Mouse (Mus musculus) liver, embryonic 12.5 days (tissue): ENCODE measurements around the gene Krt27. TPM values are rescaled to one million over a fixed set of nuclear protein-coding genes. Genes with fewer than 3 reads are reported as not detected.

Experiments
- ATAC-seq: fragments of 200-750 bp; cut with Nextera tagmentation; 2 replicates; pipeline ENCODE4 v1.8.0; 2017; ENCODE audit warnings: moderate number of reproducible peaks, mild to moderate bottlenecking, moderate library complexity
- H3K27ac ChIP-seq: fragments of 300-500 bp; sonication (generic); 2 replicates; pipeline ENCODE4 v1.5.1; 2016; ENCODE audit warnings: mild to moderate bottlenecking
- H3K27me3 ChIP-seq: fragments of 300-500 bp; sonication (generic); replicated peaks from 2 replicates; pipeline ENCODE4 v1.6.1; 2016; ENCODE audit warnings: mild to moderate bottlenecking, moderate library complexity
- H3K36me3 ChIP-seq: fragments of 300-500 bp; sonication (generic); 2 replicates; pipeline ENCODE4 v1.6.1; 2016; ENCODE audit warnings: mild to moderate bottlenecking, moderate library complexity
- H3K4me1 ChIP-seq: fragments of 300-500 bp; sonication (generic); 2 replicates; pipeline ENCODE4 v1.6.1; 2016
- H3K4me2 ChIP-seq: fragments of 300-500 bp; sonication (generic); 2 replicates; pipeline ENCODE4 v1.6.1; 2016; ENCODE audit warnings: mild to moderate bottlenecking, moderate library complexity
- H3K4me3 ChIP-seq: fragments of 300-500 bp; sonication (generic); 2 replicates; pipeline ENCODE4 v1.5.1; 2016; ENCODE audit warnings: mild to moderate bottlenecking, moderate library complexity
- H3K9ac ChIP-seq: fragments of 300-500 bp; sonication (generic); 2 replicates; pipeline ENCODE4 v1.6.1; 2016; ENCODE audit warnings: mild to moderate bottlenecking, moderate library complexity
- H3K9me3 ChIP-seq: fragments of 300-500 bp; sonication (generic); replicated peaks from 2 replicates; pipeline ENCODE4 v1.6.1; 2016; ENCODE audit warnings: mild to moderate bottlenecking, moderate library complexity
- WGBS: fragments of 180-500 bp; shearing (Covaris S2); methylation state at CpG from one replicate; pipeline ENCODE4 v1.1.7; 2016; ENCODE audit not compliant: insufficient replicate concordance; 5-methylcytosine and 5-hydroxymethylcytosine counted together
- polyA plus RNA-seq: library from polyadenylated mRNA; unstranded; fragments of >200 nt; fragmentation: Nextera tagmentation; extraction: Ambion mirVana; gene quantifications from 2 replicates; pipeline ENCODE4 v1.2.1, GENCODE M21; 2016

Krt27 gene
- polyA plus RNA-seq, 1 experiment from 2014 or later = not detected

DNA sequence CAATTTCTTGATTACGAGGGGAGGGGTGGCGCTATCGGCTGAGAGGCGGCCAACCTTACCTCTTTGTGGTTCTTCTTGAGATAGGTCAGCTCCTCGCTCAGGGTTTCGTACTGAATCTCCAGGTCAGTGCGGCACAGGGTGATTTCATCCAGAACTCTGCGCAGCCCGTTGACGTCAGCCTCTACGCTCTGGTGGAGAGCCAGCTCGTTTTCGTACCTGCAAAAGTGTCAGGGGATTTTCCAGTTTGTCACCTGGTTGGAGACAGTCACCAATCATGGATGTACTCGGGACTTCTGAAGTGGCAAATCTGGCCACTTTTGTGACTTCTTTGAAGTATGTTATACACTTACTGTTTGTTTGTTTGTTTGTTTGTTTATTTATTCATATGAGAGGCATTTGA is 29.8 kb downstream of the Krt27 start:
- Histone ChIP-seq H3K4me1 (no peaks in the 10 kb centered on the region), H3K36me3 (no peaks in the 10 kb centered on the region), H3K27me3 (no peaks in the 10 kb centered on the region), H3K4me2 (no peak overlapping the region), H3K27ac (no peak overlapping the region), H3K9ac (no peak overlapping the region), H3K9me3 (no peaks in the 10 kb centered on the region), H3K4me3 (no peak overlapping the region)
- WGBS = 64% methylated on average over 14 of the region's 14 CpGs
- ATAC-seq = no peak

DNA sequence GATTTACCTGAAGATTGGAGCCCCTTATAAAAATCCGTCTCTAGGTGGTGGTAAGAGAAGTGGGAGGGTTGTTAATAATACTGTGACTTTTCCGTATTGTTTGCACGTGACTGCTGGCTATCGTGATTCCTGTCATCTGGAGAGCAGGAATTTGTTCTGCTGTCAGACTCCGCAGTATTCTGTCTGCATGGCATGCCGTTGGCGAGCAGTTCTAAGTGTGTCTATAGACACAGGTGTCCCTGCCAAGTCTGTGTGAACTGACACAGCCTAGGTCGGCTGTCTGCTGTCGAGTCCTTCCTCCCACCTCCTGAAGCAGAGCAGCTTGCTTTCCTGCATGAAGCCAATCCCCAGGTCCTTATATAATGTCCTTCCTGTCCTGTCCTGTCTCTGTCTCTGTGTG is 31.8 kb downstream of the Krt27 start:
- WGBS = 61% methylated on average over 9 of the region's 9 CpGs
- no peak for ATAC-seq

DNA sequence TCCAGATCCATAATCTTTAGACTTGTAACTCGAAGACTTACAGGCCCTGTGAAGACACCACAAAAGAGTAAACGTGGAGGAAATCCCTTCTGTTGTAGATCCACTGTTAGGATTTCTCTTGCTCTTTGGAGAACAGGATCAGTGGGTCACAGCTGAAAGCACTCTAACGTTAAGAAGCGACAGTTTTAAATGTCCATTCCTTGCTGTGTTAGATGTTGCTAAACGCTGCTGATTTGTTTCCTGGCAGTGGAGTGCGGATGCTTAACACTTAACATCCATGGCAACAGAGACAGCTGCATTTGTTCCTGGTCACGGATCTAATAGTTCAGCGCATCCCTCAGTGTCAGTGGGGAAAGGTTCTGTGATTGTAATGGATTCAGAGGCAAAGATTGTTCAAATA is 34.4 kb downstream of the Krt27 start:
- Histone ChIP-seq H3K4me3 (no peak overlapping the region), H3K4me1 (no peaks in the 10 kb centered on the region), H3K27ac (no peak overlapping the region), H3K36me3 (no peaks in the 10 kb centered on the region), H3K9ac (no peak overlapping the region), H3K9me3 (no peaks in the 10 kb centered on the region), H3K4me2 (no peak overlapping the region), H3K27me3 (0 out of 2 replicates have a peak, but pooled peaks cover 3% of the 10 kb centered on the region)
- ATAC-seq = no peak
- 64% methylated on average over 8 of the region's 8 CpGs for WGBS

More for the DNA sequence above, 31.8 kb downstream of the Krt27 start:
- Histone ChIP-seq H3K4me2 (no peak overlapping the region), H3K9me3 (no peaks in the 10 kb centered on the region), H3K4me1 (no peaks in the 10 kb centered on the region), H3K4me3 (no peak overlapping the region), H3K27me3 (0 out of 2 replicates have a peak, but pooled peaks cover 3% of the 10 kb centered on the region), H3K36me3 (no peaks in the 10 kb centered on the region), H3K9ac (no peak overlapping the region), H3K27ac (no peak overlapping the region)

DNA sequence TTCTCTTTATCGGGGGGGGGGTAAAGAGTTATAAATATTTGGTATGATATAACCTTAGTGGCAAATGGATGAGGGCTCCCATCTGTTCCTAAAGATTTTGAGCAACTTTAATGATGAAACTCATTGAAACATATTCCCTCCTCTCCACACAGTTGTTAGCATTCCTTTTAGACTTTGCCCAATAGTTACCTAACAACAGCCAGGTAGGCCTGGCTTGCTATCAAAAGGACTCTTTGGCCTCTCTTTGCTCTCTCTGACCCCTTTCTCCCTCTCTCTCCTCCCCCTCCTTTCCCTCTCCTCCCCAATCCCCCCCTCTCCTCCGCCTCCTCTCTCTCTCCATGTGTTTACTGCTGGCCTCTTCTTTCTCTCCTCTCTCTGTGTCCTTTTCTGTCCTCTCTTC is 36.3 kb downstream of the Krt27 start:
- H3K36me3 ChIP-seq = no peaks in the 10 kb centered on the region
- no peak for ATAC-seq
- H3K4me1 ChIP-seq = no peaks in the 10 kb centered on the region
- no peak overlapping the region for H3K4me3 ChIP-seq
- H3K9me3 ChIP-seq = no peaks in the 10 kb centered on the region
- H3K27ac ChIP-seq = no peak overlapping the region
- no peak overlapping the region for H3K9ac ChIP-seq
- no peak overlapping the region for H3K4me2 ChIP-seq
- H3K27me3 ChIP-seq = 0 out of 2 replicates have a peak, but pooled peaks cover 3% of the 10 kb centered on the region
- 62% methylated on average over 2 of the region's 2 CpGs for WGBS

DNA sequence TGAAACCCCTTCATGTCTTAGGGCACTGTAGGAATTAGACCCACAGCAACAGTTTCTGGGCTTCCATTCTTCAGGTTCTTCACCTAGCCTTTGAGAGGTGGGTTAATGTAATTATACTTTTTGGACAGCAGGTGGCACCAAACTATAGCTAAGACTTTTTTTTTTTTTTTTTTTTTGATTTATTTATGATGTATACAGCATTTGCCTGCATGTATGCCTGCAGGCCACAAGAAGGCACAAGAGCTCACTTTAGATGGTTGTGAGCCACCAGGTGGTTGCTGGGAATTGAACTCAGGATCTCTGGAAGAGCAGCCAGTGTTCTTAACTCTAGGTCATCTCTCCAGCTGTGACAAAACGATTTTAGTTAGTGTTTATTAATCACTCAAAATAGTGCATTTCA is 40.0 kb downstream of the Krt27 start:
- Histone ChIP-seq H3K27ac (no peak overlapping the region), H3K36me3 (no peaks in the 10 kb centered on the region), H3K4me1 (no peaks in the 10 kb centered on the region), H3K27me3 (0 out of 2 replicates have a peak, but pooled peaks cover 3% of the 10 kb centered on the region), H3K4me2 (no peak overlapping the region), H3K4me3 (no peak overlapping the region), H3K9ac (no peak overlapping the region), H3K9me3 (no peaks in the 10 kb centered on the region)
- 72% methylated on average over 1 of the region's 1 CpGs for WGBS
- ATAC-seq = no peak

DNA sequence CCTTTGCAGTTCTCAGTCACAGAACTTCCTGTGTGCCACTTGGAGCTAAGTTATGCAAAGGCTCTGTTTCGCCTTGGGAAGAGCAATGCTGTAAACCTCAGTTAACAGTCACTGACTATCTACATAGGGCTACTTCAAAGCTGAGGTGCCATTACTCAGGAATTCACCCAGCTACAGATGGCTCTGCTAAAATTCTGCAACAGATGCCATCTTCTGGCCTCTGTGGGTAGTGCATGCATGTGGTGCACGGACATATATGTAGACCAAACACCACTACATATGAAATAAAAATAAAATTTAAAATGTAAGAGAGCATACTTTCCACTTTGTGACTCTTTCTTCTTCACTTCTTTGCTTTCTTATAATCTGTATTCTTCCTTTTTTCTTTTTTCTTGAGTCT is 43.3 kb downstream of the Krt27 start:
- Histone ChIP-seq H3K27ac (no peak overlapping the region), H3K36me3 (no peaks in the 10 kb centered on the region), H3K4me3 (no peak overlapping the region), H3K27me3 (no peaks in the 10 kb centered on the region), H3K4me2 (no peak overlapping the region), H3K4me1 (no peaks in the 10 kb centered on the region), H3K9me3 (no peaks in the 10 kb centered on the region), H3K9ac (no peak overlapping the region)
- WGBS = 16% methylated on average over 2 of the region's 2 CpGs
- ATAC-seq = no peak

Other genes with a start within 250 kb of the Krt27 start
- gene Ccr7, start 196.0 kb downstream of the Krt27 start, polyA plus RNA-seq = 0.39 and 0.44 TPM in 2 replicates
- 114 and 115 TPM in 2 replicates for gene Smarce1, start 120.1 kb downstream of the Krt27 start, polyA plus RNA-seq
- gene Krt222, start 107.0 kb downstream of the Krt27 start, polyA plus RNA-seq = 0.04 and 0.08 TPM in 2 replicates
- not detected in 2 replicates for gene Krt24, start 65.8 kb downstream of the Krt27 start, polyA plus RNA-seq
- not detected in 2 replicates for gene Krt25, start 28.2 kb downstream of the Krt27 start, polyA plus RNA-seq
- gene Krt26, start 13.1 kb downstream of the Krt27 start, polyA plus RNA-seq = not detected in 2 replicates
- gene Krt28, start 23.8 kb upstream of the Krt27 start, polyA plus RNA-seq = 0.07 and 0.11 TPM in 2 replicates
- gene Krt10, start 38.3 kb upstream of the Krt27 start, polyA plus RNA-seq = 5.2 and 6.1 TPM in 2 replicates
- gene Krt12, start 71.2 kb upstream of the Krt27 start, polyA plus RNA-seq = 0.06 TPM in 1 of 2 replicates, not detected in the other
- gene Krt20, start 87.0 kb upstream of the Krt27 start, polyA plus RNA-seq = 23.5 and 24.6 TPM in 2 replicates
- 0.20 and 0.35 TPM in 2 replicates for gene Krt23, start 142.0 kb upstream of the Krt27 start, polyA plus RNA-seq
- not detected in 2 replicates for gene Krt39, start 170.2 kb upstream of the Krt27 start, polyA plus RNA-seq
- not detected in 2 replicates for gene Krt40, start 192.1 kb upstream of the Krt27 start, polyA plus RNA-seq
- gene Krtap3-3, start 199.8 kb upstream of the Krt27 start, polyA plus RNA-seq = not detected in 2 replicates
- not detected in 2 replicates for gene Krtap3-2, start 205.7 kb upstream of the Krt27 start, polyA plus RNA-seq
- not detected in 2 replicates for gene Gm11939, start 208.4 kb upstream of the Krt27 start, polyA plus RNA-seq
- gene Krtap3-1, start 215.5 kb upstream of the Krt27 start, polyA plus RNA-seq = not detected in 2 replicates
- gene Krtap1-5, start 229.9 kb upstream of the Krt27 start, polyA plus RNA-seq = not detected in 2 replicates
- gene Krtap1-4, start 232.6 kb upstream of the Krt27 start, polyA plus RNA-seq = not detected in 2 replicates
- not detected in 2 replicates for gene Krtap1-3, start 240.2 kb upstream of the Krt27 start, polyA plus RNA-seq
- not detected in 2 replicates for gene Krtap9-3, start 247.0 kb upstream of the Krt27 start, polyA plus RNA-seq